ENCODE assay signal across 16 mouse cellular contexts in the genomic region with DNA sequence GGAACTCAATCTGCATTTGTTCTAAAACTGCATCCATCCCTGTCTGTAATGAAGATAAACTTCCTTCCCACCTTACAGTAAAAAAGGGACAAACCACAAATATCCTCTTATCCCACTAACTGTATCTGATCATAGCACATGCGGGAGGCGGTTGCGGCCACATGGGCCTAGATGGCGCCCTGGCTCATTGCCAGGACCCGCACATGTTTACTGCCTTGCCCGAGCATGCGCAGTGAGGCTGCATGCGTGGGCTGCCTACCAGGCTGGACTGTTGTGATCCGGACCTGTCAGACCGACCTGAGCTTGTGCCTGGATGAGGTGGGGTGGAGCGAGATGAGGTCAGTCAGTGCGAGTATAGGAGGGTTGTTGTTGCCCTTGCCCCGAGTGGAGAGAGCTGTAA.
DNase-seq lines count a peak whose midpoint lies in the region; ATAC-seq and TF ChIP-seq lines count a peak whose summit lies in the region.
"Had no signal": no experiment of that assay in that cellular context is flagged by ENCODE, and none has a peak within 500 bp of the region (broad histone marks: within the 10 kb centered on the region; RNA-seq: fewer than 3 reads in every experiment).

No protein-coding gene starts in this region.

- intact Hi-C loops in left cerebral cortex, postnatal 10 days (cut with DNase I), result no loop called here

- H3K4me2 ChIP-seq in liver, embryonic 16.5 days (ENCODE audit: low read depth, low read length), result no peak overlapping the region
- no peak overlapping the region for H3K4me2 ChIP-seq in liver, embryonic 12.5 days
- H3K4me2 ChIP-seq in intestine, embryonic 15.5 days (replicated peaks), result no peak overlapping the region
- H3K4me2 ChIP-seq: forebrain, embryonic 13.5 days; limb, embryonic 12.5 days; lung, embryonic 14.5 days had no signal

- no peak overlapping the region for H3K9ac ChIP-seq in liver, embryonic 16.5 days (ENCODE audit: low read depth, low read length)
- no peak overlapping the region for H3K9ac ChIP-seq in liver, embryonic 12.5 days
- no peak overlapping the region for H3K9ac ChIP-seq in intestine, embryonic 15.5 days
- H3K9ac ChIP-seq: forebrain, embryonic 13.5 days; limb, embryonic 12.5 days; lung, embryonic 14.5 days had no signal

- DNase-seq in brain, adult 2 months (ENCODE audit: low read depth, low spot score), result peak; percentile 12
- peak; percentile 4 to 45 for DNase-seq in left cerebral cortex, postnatal 10 days (ENCODE audit: extremely low spot score in 1 of 2, low spot score in 2 of 2)
- DNase-seq in retina, postnatal 1 day, result no peak
- DNase-seq in retina, embryonic 14.5 days (ENCODE audit: low spot score), result no peak
- DNase-seq: lung, embryonic 14.5 days; spleen, adult 18-20 months; thymus, adult 2 months had no signal

- 77% methylated on average over 13 of the region's 13 CpGs for WGBS in liver, embryonic 16.5 days (ENCODE audit: insufficient replicate concordance)
- 72% methylated on average over 13 of the region's 13 CpGs for WGBS in liver, embryonic 12.5 days (ENCODE audit: insufficient replicate concordance)
- 83% methylated on average over 13 of the region's 13 CpGs for WGBS in intestine, embryonic 15.5 days

- H3K9me3 ChIP-seq in liver, embryonic 16.5 days (replicated peaks; ENCODE audit: control insufficient read depth, low read length), result no peaks in the 10 kb centered on the region
- H3K9me3 ChIP-seq in liver, embryonic 12.5 days (replicated peaks), result no peaks in the 10 kb centered on the region
- H3K9me3 ChIP-seq in intestine, embryonic 15.5 days, result no peaks in the 10 kb centered on the region
- H3K9me3 ChIP-seq: forebrain, embryonic 13.5 days; limb, embryonic 12.5 days; megakaryocyte, embryonic 14.5 days had no signal

- ATAC-seq in liver, embryonic 16.5 days (ENCODE audit: low read depth), result 0 out of 2 replicates have a peak, but pooled peaks have one; percentile 11
- ATAC-seq in liver, embryonic 12.5 days, result no peak
- no peak for ATAC-seq in intestine, embryonic 15.5 days
- ATAC-seq: forebrain, embryonic 13.5 days; inflammation-experienced regulatory T-cells, adult 6 months had no signal

- H3K27me3 ChIP-seq in liver, embryonic 16.5 days (ENCODE audit: control insufficient read depth, insufficient read depth, low read depth, low read length), result no peaks in the 10 kb centered on the region
- no peaks in the 10 kb centered on the region for H3K27me3 ChIP-seq in liver, embryonic 12.5 days (replicated peaks)
- H3K27me3 ChIP-seq in testis, adult 2 months (ENCODE audit: control insufficient read depth, insufficient read depth, low read length), result no peaks in the 10 kb centered on the region
- no peaks in the 10 kb centered on the region for H3K27me3 ChIP-seq in intestine, embryonic 15.5 days (replicated peaks)
- H3K27me3 ChIP-seq: forebrain, embryonic 13.5 days; limb, embryonic 12.5 days; megakaryocyte, embryonic 14.5 days; Patski had no signal

- no peaks in the 10 kb centered on the region for H3K36me3 ChIP-seq in liver, embryonic 16.5 days (ENCODE audit: control insufficient read depth, insufficient read depth)
- H3K36me3 ChIP-seq in liver, embryonic 12.5 days, result no peaks in the 10 kb centered on the region
- no peaks in the 10 kb centered on the region for H3K36me3 ChIP-seq in testis, adult 2 months (ENCODE audit: control insufficient read depth, insufficient read depth, low read length)
- no peaks in the 10 kb centered on the region for H3K36me3 ChIP-seq in intestine, embryonic 15.5 days
- H3K36me3 ChIP-seq: limb, embryonic 12.5 days had no signal

- no peak overlapping the region for H3K27ac ChIP-seq in liver, embryonic 16.5 days (ENCODE audit: low read length)
- no peak overlapping the region for H3K27ac ChIP-seq in liver, embryonic 12.5 days
- H3K27ac ChIP-seq in testis, adult 2 months (ENCODE audit: control insufficient read depth, insufficient read depth, low read depth, low read length), result no peak overlapping the region
- no peak overlapping the region for H3K27ac ChIP-seq in intestine, embryonic 15.5 days
- H3K27ac ChIP-seq: forebrain, embryonic 13.5 days; limb, embryonic 12.5 days had no signal

- no peak for TF ChIP-seq POLR2A in testis, adult 2 months (IDR thresholded peaks at IDR 0.05; ENCODE audit: control insufficient read depth, low read depth, low read length)

- no peak for TF ChIP-seq CTCF in testis, adult 2 months (IDR thresholded peaks at IDR 0.05; ENCODE audit: control insufficient read depth, insufficient read depth, insufficient replicate concordance, low read depth, low read length)

- H3K4me3 ChIP-seq in liver, embryonic 16.5 days (ENCODE audit: low read depth, low read length), result no peak overlapping the region
- no peak overlapping the region for H3K4me3 ChIP-seq in liver, embryonic 12.5 days
- peak overlapping the region; percentile 46 for H3K4me3 ChIP-seq in testis, adult 2 months (ENCODE audit: control insufficient read depth, low read depth, low read length)
- H3K4me3 ChIP-seq in intestine, embryonic 15.5 days (replicated peaks), result no peak overlapping the region
- H3K4me3 ChIP-seq: forebrain, embryonic 13.5 days; limb, embryonic 12.5 days; megakaryocyte, embryonic 14.5 days had no signal

- no peaks in the 10 kb centered on the region for H3K4me1 ChIP-seq in liver, embryonic 16.5 days (ENCODE audit: control insufficient read depth, low read depth, low read length)
- no peaks in the 10 kb centered on the region for H3K4me1 ChIP-seq in liver, embryonic 12.5 days
- peaks cover 4% of the 10 kb centered on the region; the same call in 1 of the 2 replicates for H3K4me1 ChIP-seq in testis, adult 2 months (ENCODE audit: control insufficient read depth, insufficient read depth, low read length)
- H3K4me1 ChIP-seq in intestine, embryonic 15.5 days (replicated peaks), result no peaks in the 10 kb centered on the region
- H3K4me1 ChIP-seq: forebrain, embryonic 13.5 days; limb, embryonic 12.5 days; megakaryocyte, embryonic 14.5 days had no signal

Comparison
In these comparisons a context has a peak if more than half of its experiments do, and no peak if none do; other contexts are left out.
1. DNase-seq: peak in brain, adult 2 months (single experiment) and left cerebral cortex, postnatal 10 days (2 of 2); none in retina, postnatal 1 day (single experiment) and retina, embryonic 14.5 days (single experiment).